Mouse (Mus musculus) bone marrow, adult 2 months (tissue): ENCODE results near the gene Ube2c.

Experiments used
- CTCF ChIP-seq: fragments of 200-500 bp; IDR thresholded peaks from 2 replicates; pipeline ENCODE4 v1.5.1; 2011; ENCODE audit warnings: low read length, control low read depth; ENCODE audit not compliant: control insufficient read depth, insufficient read depth
- POLR2A ChIP-seq: fragments of 200-500 bp; IDR thresholded peaks from 2 replicates; pipeline ENCODE4 v1.6.1; 2011; ENCODE audit warnings: low read depth, mild to moderate bottlenecking, control low read depth, low read length, borderline replicate concordance; ENCODE audit not compliant: control insufficient read depth

DNA sequence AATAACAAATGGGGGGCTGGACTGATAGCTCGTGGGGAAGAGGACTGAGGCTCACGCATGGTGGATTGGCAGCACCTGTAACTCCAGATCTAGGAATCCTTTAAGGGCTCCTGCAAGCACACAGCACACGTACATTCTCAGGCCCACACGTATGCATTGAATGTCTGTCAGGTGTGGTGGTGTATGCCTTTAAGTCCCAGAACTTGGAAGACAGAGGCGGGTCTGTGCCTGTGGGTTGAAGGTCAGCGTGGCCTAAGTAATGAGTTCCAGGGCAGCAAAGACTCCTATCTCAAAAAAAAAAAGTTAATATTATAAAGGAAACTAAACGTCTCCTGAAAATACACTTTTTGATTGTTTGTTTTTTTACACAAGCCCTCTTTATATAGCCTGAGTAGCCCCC lies 36.9 kb downstream of the Ube2c start:
- TF ChIP-seq CTCF (no peak), POLR2A (no peak)
